Mouse (Mus musculus) cerebral cortex, adult 2 months (tissue): ENCODE results near the gene Zbtb46.

ENCODE experiments used
- WGBS: fragments of 180-500 bp; shearing (Covaris S2); methylation state at CpG from one replicate; pipeline ENCODE4 v1.1.7; 2018; 5-methylcytosine and 5-hydroxymethylcytosine counted together

Gene Zbtb46

GRCm38 (mm10) chr2:181401497-181401896, 57.7 kb downstream of the Zbtb46 start:
- 55% methylated on average over 1 of the region's 1 CpGs for WGBS

DNA sequence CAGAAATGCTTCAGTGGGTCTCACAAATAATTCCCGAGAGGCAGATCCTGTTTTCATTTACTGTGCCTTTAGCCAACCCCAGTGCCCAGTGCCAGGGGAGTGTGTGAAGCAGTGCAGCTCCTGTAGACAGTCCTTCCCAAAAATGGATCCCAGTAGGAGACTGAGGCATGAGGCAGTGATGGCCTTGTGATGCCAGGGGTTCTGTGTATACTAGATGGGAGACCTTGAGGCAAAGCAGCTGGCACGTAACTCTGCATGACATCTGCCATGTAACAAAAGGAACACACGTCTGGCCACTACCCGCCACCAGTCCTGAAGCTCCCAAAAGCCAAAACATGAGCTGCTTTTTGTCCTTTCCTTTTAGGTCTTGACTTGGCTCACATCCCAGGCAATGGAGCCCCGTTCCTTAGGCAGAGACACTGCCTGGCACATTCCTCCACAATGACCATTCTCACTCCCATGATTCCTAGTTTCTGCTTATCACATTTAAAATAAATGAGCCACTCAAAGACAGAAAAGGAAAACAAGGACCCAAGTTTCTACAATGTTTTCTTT, 61.9 kb downstream of the Zbtb46 start:
- WGBS, result 55% methylated on average over 5 of the region's 5 CpGs

GRCm38 (mm10) chr2:181394086-181394485, 65.1 kb downstream of the Zbtb46 start:
- 95% methylated on average over 3 of the region's 3 CpGs for WGBS

DNA sequence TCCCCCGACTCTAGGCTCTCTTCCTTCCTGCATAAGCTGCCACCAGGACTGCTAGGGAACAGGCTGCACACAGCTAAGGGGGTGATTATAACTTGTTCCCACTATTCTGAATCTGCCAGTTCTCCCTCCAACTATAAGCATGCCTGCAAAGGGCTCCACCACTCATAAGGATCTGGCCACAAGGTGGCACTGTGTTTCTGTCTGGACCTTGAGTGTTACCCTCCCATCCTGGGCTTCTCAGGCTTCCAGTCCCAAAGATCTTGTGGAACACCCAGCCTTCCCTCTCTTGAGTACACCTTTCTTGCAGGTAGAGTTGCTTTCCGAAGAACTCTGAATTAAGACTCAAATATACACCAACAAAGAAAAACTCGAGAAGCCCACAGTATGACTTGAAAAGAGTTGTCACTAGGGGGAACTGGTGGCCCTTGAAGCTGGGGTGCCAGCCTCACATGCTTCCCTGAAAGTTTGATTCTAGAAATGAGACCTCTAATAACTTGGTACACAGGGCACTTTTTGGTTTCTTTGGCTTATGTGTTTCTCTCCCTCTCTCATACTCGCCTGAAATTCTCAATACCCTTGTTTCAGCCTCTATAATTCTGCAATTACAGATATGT, 66.5 kb downstream of the Zbtb46 start:
- WGBS, result 27% methylated on average over 4 of the region's 4 CpGs

DNA sequence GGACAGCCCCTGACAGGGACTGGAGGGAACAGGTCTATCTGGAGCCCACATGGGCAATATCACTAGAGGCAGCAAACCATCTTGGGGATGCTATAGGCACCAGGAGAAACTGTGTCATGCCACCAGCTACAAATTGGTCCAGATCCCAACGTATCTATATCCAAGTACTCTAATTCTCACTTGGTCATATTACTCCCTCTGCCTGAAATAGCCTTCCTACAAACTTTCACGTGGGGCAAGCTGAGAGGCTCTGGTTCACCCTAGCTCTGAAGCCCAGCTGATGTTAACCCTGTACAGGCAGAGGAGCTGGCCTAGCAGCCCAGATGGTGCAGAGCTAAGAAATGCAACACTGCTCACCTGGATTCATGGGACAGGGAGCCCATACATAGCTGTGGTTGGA, 67.7 kb downstream of the Zbtb46 start:
- 53% methylated on average over 2 of the region's 2 CpGs for whole genome bisulfite sequencing

DNA sequence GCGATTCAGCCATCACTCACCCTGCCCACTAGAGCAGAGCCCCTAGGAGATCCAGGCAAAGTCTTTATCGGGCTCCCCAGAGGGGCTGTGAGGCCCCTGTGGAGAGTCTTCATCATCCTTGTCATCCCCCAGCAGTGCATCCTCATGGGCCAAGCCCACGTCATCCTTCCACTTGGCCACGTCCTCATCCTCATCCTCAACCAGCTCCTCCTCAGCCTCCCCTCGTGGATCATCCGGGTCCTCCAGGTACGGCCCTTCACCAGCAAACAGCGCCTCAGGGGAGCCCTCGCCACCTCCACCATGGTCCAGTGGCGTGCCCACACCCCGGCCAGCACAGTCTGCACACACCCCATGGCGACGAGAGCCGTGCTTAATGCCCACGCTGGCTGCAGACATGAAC, 68.2 kb downstream of the Zbtb46 start:
- 88% methylated on average over 15 of the region's 15 CpGs for WGBS

DNA sequence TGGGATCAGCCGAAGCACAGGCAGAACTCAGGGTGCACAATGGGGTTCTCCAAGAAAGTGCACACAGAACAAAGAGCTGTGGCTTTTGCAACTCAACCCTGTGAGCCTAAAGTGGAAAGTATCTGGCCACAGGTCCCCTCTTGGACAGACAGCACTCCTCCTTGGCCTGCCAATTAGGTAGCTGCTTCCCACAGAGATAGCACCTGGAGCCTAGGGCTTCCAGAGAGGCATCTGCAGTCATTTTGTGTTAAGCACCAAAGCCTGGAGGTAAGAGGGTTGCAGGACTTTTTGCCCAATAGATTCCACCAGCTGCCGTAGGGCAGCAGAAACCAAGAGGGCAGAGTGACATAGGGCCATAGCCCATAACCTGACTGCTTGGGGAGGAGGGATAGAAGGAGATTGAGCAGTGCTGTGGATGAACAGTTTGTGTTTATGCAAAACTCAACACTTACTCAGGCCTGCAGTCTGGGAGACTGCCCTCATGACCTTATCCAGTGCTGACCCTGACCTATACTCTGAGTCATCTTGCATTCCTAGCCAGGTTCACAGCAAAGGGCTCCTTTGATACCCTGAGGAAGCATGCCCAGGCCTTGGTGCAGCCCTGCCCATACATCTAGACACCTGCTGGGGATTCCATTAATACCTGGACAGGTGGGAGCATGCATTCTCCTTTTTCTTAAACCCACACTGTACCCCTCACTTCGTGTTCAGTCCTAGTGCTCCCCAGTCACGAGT, 68.9 kb downstream of the Zbtb46 start:
- 65% methylated on average over 4 of the region's 4 CpGs for WGBS

DNA sequence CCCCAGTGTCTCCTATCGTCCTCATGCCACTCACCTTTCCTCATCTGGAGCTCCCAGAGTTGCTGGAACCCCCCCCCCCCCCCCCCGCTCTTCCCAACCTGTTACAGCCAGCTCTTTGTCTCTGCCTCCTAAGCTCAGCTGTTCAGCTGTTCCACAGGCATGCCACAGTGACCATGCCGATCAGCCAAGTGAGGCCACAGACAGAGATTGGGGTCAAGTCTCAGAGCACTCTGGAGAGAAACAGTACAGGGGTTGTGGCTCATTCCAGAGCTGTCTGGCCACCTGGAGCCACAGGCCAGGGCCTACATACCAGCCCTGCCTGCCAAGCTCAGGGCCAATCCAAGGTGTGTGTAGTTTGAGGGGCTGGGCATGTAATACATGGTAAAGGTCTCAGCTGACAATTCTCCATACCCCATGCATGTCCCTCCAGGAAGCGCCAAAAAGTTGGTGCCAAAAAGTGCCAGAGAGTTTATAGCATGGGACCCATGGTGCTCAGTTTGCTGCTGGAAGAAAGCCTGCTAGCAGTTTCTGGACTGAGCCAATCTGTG, 72.5 kb downstream of the Zbtb46 start:
- 62% methylated on average over 4 of the region's 4 CpGs for WGBS

DNA sequence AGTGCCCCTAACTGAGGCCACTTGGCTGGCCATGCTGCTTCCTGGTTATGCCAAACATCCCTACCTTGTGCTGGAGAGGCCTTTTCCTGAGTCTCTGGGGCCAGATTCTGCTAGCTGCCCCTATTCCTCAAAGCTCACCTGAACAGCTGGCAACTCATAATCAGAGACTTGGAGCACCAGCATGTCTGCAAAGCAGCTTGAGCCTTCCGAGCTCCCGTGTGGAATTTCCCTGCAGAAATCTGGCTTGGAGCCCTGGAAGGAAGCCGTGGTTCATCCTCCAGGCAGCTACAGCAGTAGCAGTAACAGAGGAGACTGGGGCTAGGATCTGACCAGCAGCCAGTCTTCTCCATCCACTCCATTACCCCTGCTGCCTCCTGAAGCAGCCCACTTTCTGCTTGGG, 73.3 kb downstream of the Zbtb46 start:
- 14% methylated on average over 3 of the region's 3 CpGs for WGBS

GRCm38 (mm10) chr2:181384919-181385391, 74.3 kb downstream of the Zbtb46 start:
- WGBS, result 65% methylated on average over 4 of the region's 4 CpGs

DNA sequence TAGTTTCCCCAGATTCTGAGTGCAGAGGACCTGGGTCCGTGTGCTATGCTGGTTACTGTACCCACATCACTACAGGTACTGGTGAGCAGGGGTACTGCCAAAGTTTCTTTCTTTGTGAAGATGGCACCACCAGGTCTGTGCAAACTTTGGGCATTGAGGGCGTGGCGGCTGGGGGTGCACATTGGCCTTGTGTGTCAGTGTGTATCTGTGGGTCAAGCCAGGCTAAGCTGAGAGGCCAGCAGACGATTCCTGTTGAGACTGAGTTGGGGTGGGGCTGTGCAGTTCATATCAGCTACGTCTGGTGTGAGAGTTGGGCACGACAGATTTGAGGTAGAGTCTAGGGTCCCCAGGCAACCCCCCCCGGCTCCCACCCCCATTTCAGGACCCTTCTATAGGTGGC, 74.8 kb downstream of the Zbtb46 start:
- WGBS, result 92% methylated on average over 7 of the region's 7 CpGs

- WGBS, result 83% methylated on average over 6 of the region's 6 CpGs
Observed at GRCm38 (mm10) chr2:181381631-181382306, 77.5 kb downstream of the Zbtb46 start.

- 87% methylated on average over 5 of the region's 5 CpGs for WGBS
Observed at GRCm38 (mm10) chr2:181381107-181381506, 78.1 kb downstream of the Zbtb46 start.

- WGBS, result 75% methylated on average over 5 of the region's 5 CpGs
Observed at GRCm38 (mm10) chr2:181380251-181380650, 79.0 kb downstream of the Zbtb46 start.

DNA sequence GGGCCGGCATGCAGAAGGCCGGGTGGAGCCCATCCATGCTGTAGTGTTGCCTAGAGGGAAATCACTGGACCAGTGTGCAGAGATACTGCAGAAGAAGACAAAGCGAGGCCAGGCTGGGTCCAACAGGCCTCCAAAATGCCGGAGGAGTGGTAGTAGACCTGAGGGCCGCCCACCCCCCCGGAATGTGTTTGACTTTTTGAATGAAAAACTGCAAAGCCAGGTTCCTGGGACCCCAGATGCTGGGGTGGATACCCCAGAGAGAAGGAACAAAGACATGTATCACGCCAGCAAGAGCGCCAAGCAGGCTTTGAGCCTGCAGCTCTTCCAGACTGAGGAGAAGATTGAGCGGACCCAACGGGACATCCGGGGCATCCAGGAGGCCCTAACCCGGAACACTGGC, 79.4 kb downstream of the Zbtb46 start, which contains the start of gene Lime1:
Gene Lime1 (plus strand): TSS at position 301 of the 400 bp plus-strand sequence.
- 95% methylated on average over 12 of the region's 12 CpGs for WGBS

- WGBS, result 86% methylated on average over 5 of the region's 5 CpGs
Observed at GRCm38 (mm10) chr2:181378701-181379100, 80.5 kb downstream of the Zbtb46 start.

- WGBS, result 62% methylated on average over 2 of the region's 2 CpGs
Observed at GRCm38 (mm10) chr2:181377230-181377629, 82.0 kb downstream of the Zbtb46 start.

- 90% methylated on average over 2 of the region's 2 CpGs for WGBS
Observed at GRCm38 (mm10) chr2:181375787-181376186, 83.4 kb downstream of the Zbtb46 start.

DNA sequence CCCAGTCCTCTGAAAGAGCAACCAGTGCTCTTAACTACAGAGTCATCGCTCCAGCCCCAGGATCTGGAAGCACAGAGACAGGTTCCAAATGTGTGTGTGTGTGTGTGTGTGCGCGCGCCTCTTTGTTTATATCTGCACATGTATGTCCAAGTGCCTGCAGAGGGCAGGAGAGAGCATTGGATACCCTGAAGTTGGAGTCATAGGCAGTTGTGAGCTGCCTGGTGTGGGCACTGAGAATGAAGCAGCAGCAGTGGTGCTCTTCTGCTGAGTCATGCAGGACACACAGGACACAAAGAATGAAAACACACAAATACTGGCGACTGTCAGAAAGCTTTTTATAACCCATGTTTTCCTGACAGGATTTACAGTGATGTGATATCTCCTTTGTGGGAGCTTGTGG, 89.2 kb downstream of the Zbtb46 start:
- WGBS, result 90% methylated on average over 5 of the region's 5 CpGs

DNA sequence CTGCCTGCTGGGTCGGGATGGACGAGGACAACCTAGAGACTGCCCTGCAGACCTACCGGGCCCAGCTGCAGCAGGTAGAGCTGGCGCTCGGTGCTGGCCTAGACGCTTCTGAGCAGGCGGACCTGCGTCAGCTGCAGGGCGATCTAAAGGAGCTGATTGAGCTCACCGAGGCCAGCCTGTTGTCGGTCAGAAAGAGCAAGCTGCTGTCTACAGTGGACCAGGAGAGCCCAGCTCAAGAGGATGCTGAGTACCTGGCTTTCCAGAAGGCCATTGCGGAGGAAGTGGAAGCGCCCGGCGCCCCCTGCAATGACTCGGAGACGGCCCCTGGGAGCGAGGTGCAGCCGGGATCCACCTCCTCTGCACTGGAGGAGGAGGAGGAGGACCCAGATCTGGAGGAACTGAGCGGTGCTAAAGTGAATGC, 93.6 kb downstream of the Zbtb46 start:
- 0% methylated on average over 20 of the region's 20 CpGs for WGBS

DNA sequence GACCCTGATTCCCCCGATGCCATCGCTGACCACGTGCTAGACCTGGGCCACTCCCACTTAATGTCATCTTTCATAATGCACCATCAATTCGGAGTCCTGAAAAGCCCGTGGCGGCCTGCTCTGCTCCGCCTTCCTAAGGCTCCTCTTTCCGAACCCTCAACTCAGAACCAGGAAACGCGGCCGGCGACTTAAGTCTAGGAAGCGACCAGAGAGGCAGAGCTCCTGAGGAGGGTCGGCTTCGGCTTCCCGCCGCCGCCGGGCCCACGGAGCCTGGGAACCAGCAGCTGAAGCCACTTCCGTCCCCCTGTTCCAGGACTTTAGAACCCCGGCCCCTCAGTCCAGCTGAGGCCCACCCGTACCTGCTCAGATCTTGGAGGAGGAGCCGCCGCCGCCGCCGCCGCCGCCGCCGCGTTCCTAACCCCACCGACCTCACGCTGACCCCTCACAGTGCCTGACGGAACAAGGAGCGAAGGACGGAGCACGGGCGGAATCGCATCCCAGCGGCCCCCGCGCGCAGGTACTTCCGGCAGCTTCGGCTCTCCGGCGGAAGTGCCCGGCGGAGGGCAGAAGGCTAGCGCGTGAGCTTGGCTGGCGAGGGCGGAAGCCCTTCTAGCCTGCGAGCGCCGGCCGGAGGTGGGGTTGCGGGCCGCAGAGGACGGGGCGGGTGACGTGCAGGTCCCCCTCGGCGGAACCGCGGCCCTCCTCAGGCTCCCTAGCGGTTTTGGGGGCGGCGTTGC, 94.2 kb downstream of the Zbtb46 start, which contains the start of the genes Zgpat and Arfrp1:
Gene Zgpat (plus strand): TSS at position 69 of the 737 bp plus-strand sequence.
Gene Arfrp1 (minus strand): TSS at position 545 of the 737 bp plus-strand sequence.
- WGBS, result under 1% methylated on average over 69 of the region's 71 CpGs
